Mouse (Mus musculus) left cerebral cortex, postnatal 10 days (tissue): ENCODE measurements around the gene Gm8926. TPM values are rescaled to one million over a fixed set of nuclear protein-coding genes. Genes with fewer than 3 reads are reported as not detected.
"Not testable (repeated sequence)": the region's sequence is repeated elsewhere in the genome, so short reads cannot be mapped to it uniquely, and the experiment has no call there.

ENCODE experiments used
- DNase-seq, 2 experiments: peaks; one replicate each; pipeline ENCODE4 v3.0.0; 2021 to 2022; ENCODE audit warnings: low spot score in 2 of 2, mixed read lengths in 1 of 2; ENCODE audit errors: extremely low spot score in 1 of 2
- intact Hi-C: fragments of 180-260 bp; cut with DNase I; formaldehyde crosslinking; loops from one replicate; pipeline ENCODE4 v1.15.1; 2025
- total RNA-seq, 2 experiments: library from RNA; stranded (reverse); gene quantifications; 2 replicates each; pipeline ENCODE4 v1.2.3; 2021

The Gm8926 gene
- not detected for total RNA-seq

- intact Hi-C loops, DNase-seq: not testable (repeated sequence)
These were observed at the start of gene Gm8926 for GRCm38 (mm10) chr5:11770248-11770647. Gm8926 (plus strand) TSS chr5:11770548.

Other genes starting within 250 kb of the Gm8926 start
- gene Gm6460, start 175.6 kb upstream of the Gm8926 start, total RNA-seq, result not detected
- not detected for gene Gm8922, start 88.6 kb upstream of the Gm8926 start, total RNA-seq
- not detected for gene Gm6465, start 75.0 kb downstream of the Gm8926 start, total RNA-seq
- not detected for gene 4933402N22Rik, start 147.5 kb downstream of the Gm8926 start, total RNA-seq